Mouse (Mus musculus) heart, postnatal 0 days (tissue): ENCODE measurements around the gene Zfp319. TPM values are rescaled to one million over a fixed set of nuclear protein-coding genes. Genes with fewer than 3 reads are reported as not detected.

Experiments
- ATAC-seq: fragments of 200-750 bp; cut with Nextera tagmentation; 2 replicates; pipeline ENCODE4 v1.8.0; 2017; ENCODE audit warnings: low read depth, moderate number of reproducible peaks, moderate library complexity; ENCODE audit not compliant: insufficient read depth
- DNase-seq: peaks from one replicate; pipeline ENCODE4 v3.0.0-alpha.2; 2016; ENCODE audit warnings: low spot score
- H3K27ac ChIP-seq: fragments of 300-500 bp; sonication (generic); 2 replicates; pipeline ENCODE4 v1.5.1; 2014; ENCODE audit warnings: low read depth, mild to moderate bottlenecking
- H3K27me3 ChIP-seq: fragments of 300-500 bp; sonication (generic); 2 replicates; pipeline ENCODE4 v1.6.1; 2014; ENCODE audit warnings: low read length, mixed read lengths; ENCODE audit not compliant: control insufficient read depth, insufficient read depth
- H3K36me3 ChIP-seq: fragments of 300-500 bp; sonication (generic); replicated peaks from 2 replicates; pipeline ENCODE4 v1.6.1; 2014; ENCODE audit warnings: low read length, mixed read lengths; ENCODE audit not compliant: control insufficient read depth, insufficient read depth
- H3K4me1 ChIP-seq: fragments of 300-500 bp; sonication (generic); 2 replicates; pipeline ENCODE4 v1.6.1; 2014; ENCODE audit warnings: antibody characterized with exemption; ENCODE audit not compliant: control insufficient read depth, insufficient read depth
- H3K4me2 ChIP-seq: fragments of 300-500 bp; sonication (generic); 2 replicates; pipeline ENCODE4 v1.6.1; 2014; ENCODE audit warnings: low read depth, mild to moderate bottlenecking, low read length, moderate library complexity
- H3K4me3 ChIP-seq: fragments of 300-500 bp; sonication (generic); 2 replicates; pipeline ENCODE4 v1.5.1; 2014; ENCODE audit warnings: low read depth, low read length
- H3K9ac ChIP-seq: fragments of 300-500 bp; sonication (generic); replicated peaks from 2 replicates; pipeline ENCODE4 v1.6.1; 2014; ENCODE audit warnings: low read depth, low read length, mixed read lengths
- H3K9me3 ChIP-seq: fragments of 300-500 bp; sonication (generic); replicated peaks from 2 replicates; pipeline ENCODE4 v1.6.1; 2016; ENCODE audit warnings: low read length; ENCODE audit not compliant: control insufficient read depth
- CTCF ChIP-seq: IDR thresholded peaks from 2 replicates; pipeline ENCODE4 v1.5.1; 2016; ENCODE audit warnings: antibody characterized with exemption, control low read depth, low read depth
- EP300 ChIP-seq: IDR thresholded peaks from 2 replicates; pipeline ENCODE4 v1.6.1; 2016; ENCODE audit warnings: antibody characterized with exemption, low read depth
- WGBS: fragments of 180-500 bp; shearing (Covaris S2); extraction: QIAGEN DNeasy Blood & Tissue Kit; methylation state at CpG from one replicate; pipeline ENCODE4 v1.1.7; 2014; 5-methylcytosine and 5-hydroxymethylcytosine counted together
- polyA plus RNA-seq: library from polyadenylated mRNA; unstranded; fragments of >200 nt; fragmentation: Nextera tagmentation; extraction: Ambion mirVana; gene quantifications from 2 replicates; pipeline ENCODE4 v1.2.1, GENCODE M21; 2015
- total RNA-seq: library from RNA; depleted of rRNA; stranded (reverse); fragments of >200 nt; gene quantifications from 2 replicates; pipeline ENCODE4 v1.2.3, GENCODE M21; 2014; ENCODE audit warnings: low replicate concordance

Gene Zfp319
- total and polyA plus RNA-seq, 2 experiments from 2014 or later, result 3.6 to 7.8 TPM

- ATAC-seq (no peak), DNase-seq (no peak)
- TF ChIP-seq CTCF (no peak), EP300 (no peak)
- no peak overlapping the region for H3K27ac ChIP-seq
- no peaks in the 10 kb centered on the region for H3K27me3 ChIP-seq
- H3K4me1 ChIP-seq, result no peaks in the 10 kb centered on the region
- H3K4me2 ChIP-seq, result no peak overlapping the region
- no peak overlapping the region for H3K9ac ChIP-seq
- no peaks in the 10 kb centered on the region for H3K36me3 ChIP-seq
- no peak overlapping the region for H3K4me3 ChIP-seq
- no peaks in the 10 kb centered on the region for H3K9me3 ChIP-seq
- WGBS, result 91% methylated on average over 1 of the region's 1 CpGs
Observed at GRCm38 (mm10) chr8:95315350-95315749, 16.4 kb downstream of the Zfp319 start.

- no peak overlapping the region for H3K4me3 ChIP-seq
- WGBS, result 59% methylated on average over 2 of the region's 2 CpGs
- H3K36me3 ChIP-seq, result no peaks in the 10 kb centered on the region
- H3K27me3 ChIP-seq, result no peaks in the 10 kb centered on the region
- H3K9ac ChIP-seq, result no peak overlapping the region
- peak; percentile 11; the same call in 1 of the 2 replicates for TF ChIP-seq CTCF
- no peak for TF ChIP-seq EP300
- H3K4me1 ChIP-seq, result no peaks in the 10 kb centered on the region
- ATAC-seq (no peak), DNase-seq (no peak)
- no peaks in the 10 kb centered on the region for H3K9me3 ChIP-seq
- H3K27ac ChIP-seq, result no peak overlapping the region
- H3K4me2 ChIP-seq, result no peak overlapping the region
Observed at GRCm38 (mm10) chr8:95314707-95315106, 17.0 kb downstream of the Zfp319 start.

- no peak for ATAC-seq
- Histone ChIP-seq H3K36me3 (no peaks in the 10 kb centered on the region), H3K27ac (no peak overlapping the region), H3K4me1 (no peaks in the 10 kb centered on the region), H3K4me2 (no peak overlapping the region), H3K9me3 (no peaks in the 10 kb centered on the region), H3K9ac (no peak overlapping the region), H3K4me3 (no peak overlapping the region), H3K27me3 (no peaks in the 10 kb centered on the region)
- WGBS, result 67% methylated on average over 6 of the region's 6 CpGs
- TF ChIP-seq EP300 (no peak), CTCF (no peak)
- no peak for DNase-seq
Observed at GRCm38 (mm10) chr8:95313857-95314256, 17.9 kb downstream of the Zfp319 start.

GRCm38 (mm10) chr8:95312836-95313235 lies 18.9 kb downstream of the Zfp319 start:
- Histone ChIP-seq H3K9me3 (no peaks in the 10 kb centered on the region), H3K27ac (no peak overlapping the region), H3K9ac (no peak overlapping the region), H3K4me2 (no peak overlapping the region), H3K36me3 (no peaks in the 10 kb centered on the region), H3K27me3 (no peaks in the 10 kb centered on the region), H3K4me3 (no peak overlapping the region), H3K4me1 (no peaks in the 10 kb centered on the region)
- TF ChIP-seq CTCF, result peak; percentile 28; the same call in 1 of the 2 replicates
- TF ChIP-seq EP300, result no peak
- DNase-seq (no peak), ATAC-seq (peak; percentile 24; the same call in 1 of the 2 replicates)
- 71% methylated on average over 18 of the region's 18 CpGs for WGBS

- TF ChIP-seq CTCF (no peak), EP300 (no peak)
- 69% methylated on average over 6 of the region's 6 CpGs for WGBS
Observed at GRCm38 (mm10) chr8:95310342-95310970, 21.3 kb downstream of the Zfp319 start, which contains the start of gene Tepp. Tepp (plus strand) TSS chr8:95310566.

GRCm38 (mm10) chr8:95306431-95306830 lies 25.3 kb downstream of the Zfp319 start, which contains the start of gene Cngb1:
Cngb1 (minus strand) TSS chr8:95306585.
- WGBS, result 38% methylated on average over 6 of the region's 6 CpGs
- H3K9ac ChIP-seq, result no peak within 1 kb of the TSS
- H3K27ac ChIP-seq, result no peak within 1 kb of the TSS
- H3K36me3 ChIP-seq, result no peaks in the 10 kb centered on the region
- H3K4me2 ChIP-seq, result no peak within 1 kb of the TSS
- no peak for DNase-seq
- H3K9me3 ChIP-seq, result no peaks in the 10 kb centered on the region
- no peaks in the 10 kb centered on the region for H3K4me1 ChIP-seq
- no peaks in the 10 kb centered on the region for H3K27me3 ChIP-seq
- no peak for ATAC-seq
- TF ChIP-seq CTCF, result no peak
- TF ChIP-seq EP300, result no peak
- no peak within 1 kb of the TSS for H3K4me3 ChIP-seq

More at GRCm38 (mm10) chr8:95310342-95310970, 21.3 kb downstream of the Zfp319 start, which contains the start of gene Tepp:
- DNase-seq (no peak), ATAC-seq (no peak)
- no peak within 1 kb of the TSS for H3K9ac ChIP-seq
- H3K27me3 ChIP-seq, result no peaks in the 10 kb centered on the region
- no peaks in the 10 kb centered on the region for H3K4me1 ChIP-seq
- H3K9me3 ChIP-seq, result no peaks in the 10 kb centered on the region
- no peak within 1 kb of the TSS for H3K4me3 ChIP-seq
- no peak within 1 kb of the TSS for H3K4me2 ChIP-seq
- H3K36me3 ChIP-seq, result no peaks in the 10 kb centered on the region
- H3K27ac ChIP-seq, result no peak within 1 kb of the TSS
